Mouse (Mus musculus): ENCODE results near the gene Hint1. TPM values are rescaled to one million over a fixed set of nuclear protein-coding genes. Genes with fewer than 3 reads are reported as not detected.

The Hint1 gene
- total and polyA plus RNA-seq, 3 experiments: 529 to 2,790 (median 567) TPM

DNA sequence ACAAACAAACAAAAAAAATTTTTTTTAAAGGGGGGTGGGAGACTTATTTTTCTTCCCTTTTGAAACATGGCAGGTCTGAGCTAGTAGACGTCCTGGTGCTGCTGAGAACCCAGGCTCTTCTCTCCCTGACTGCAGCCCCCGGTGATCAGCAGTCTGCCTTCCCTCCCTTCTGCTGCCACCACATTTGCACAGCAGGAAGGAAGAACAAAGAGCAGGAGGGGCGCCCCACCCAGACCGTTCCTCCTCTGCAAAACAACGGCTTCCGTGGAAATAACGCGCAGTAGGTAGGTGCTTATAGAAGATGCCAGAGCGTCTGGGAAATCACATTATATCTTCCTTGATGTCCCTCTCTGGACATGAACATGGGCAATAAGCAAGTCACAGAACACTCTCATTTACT, 21.8 kb upstream of the Hint1 start:
- H3K79me2 ChIP-seq (ENCODE audit: control insufficient read depth, insufficient read depth, low read length, poor library complexity): no peaks in the 10 kb centered on the region
- H3K27ac ChIP-seq (ENCODE audit: control insufficient read depth, low read depth, low read length): no peak overlapping the region
- H3K4me3 ChIP-seq (ENCODE audit: control insufficient read depth in 1 of 2, insufficient read depth in 1 of 2, low read depth in 2 of 2, low read length in 2 of 2): no peak overlapping the region
- no peak for DNase-seq (ENCODE audit: low read depth, low spot score)
- no peaks in the 10 kb centered on the region for H3K27me3 ChIP-seq (ENCODE audit: control insufficient read depth in 1 of 2, insufficient read depth in 2 of 2, low read length in 2 of 2)
- H3K9me3 ChIP-seq (replicated peaks; ENCODE audit: insufficient read depth, low read length): no peaks in the 10 kb centered on the region
- H3K9ac ChIP-seq (ENCODE audit: control insufficient read depth, low read depth, low read length, poor library complexity, severe bottlenecking): no peak overlapping the region
- no peaks in the 10 kb centered on the region for H3K4me1 ChIP-seq (ENCODE audit: control insufficient read depth in 1 of 2, insufficient read depth in 2 of 2, low read length in 2 of 2)
- TF ChIP-seq POLR2A (IDR thresholded peaks at IDR 0.05; ENCODE audit: control insufficient read depth in 1 of 2, insufficient read depth in 1 of 2, low read depth in 1 of 2, low read length in 2 of 2, poor library complexity in 1 of 2) (no peak), GABPA (IDR thresholded peaks at IDR 0.05; ENCODE audit: low read depth, low read length) (no peak), KAT2A (conservative IDR thresholded peaks at IDR 0.05; ENCODE audit: low read depth, low read length) (no peak), SIN3A (IDR thresholded peaks at IDR 0.05; ENCODE audit: low read length) (no peak), JUND (IDR thresholded peaks at IDR 0.05; ENCODE audit: low read depth, low read length) (no peak), POLR2AphosphoS5 (IDR thresholded peaks at IDR 0.05; ENCODE audit: borderline replicate concordance, low read depth, low read length) (no peak), MEF2A (IDR thresholded peaks at IDR 0.05; ENCODE audit: extremely low read depth, insufficient replicate concordance, low read depth, low read length, poor library complexity, severe bottlenecking) (no peak), EP300 (IDR thresholded peaks at IDR 0.05; ENCODE audit: low read depth in 1 of 2, low read length in 2 of 2) (no peak), TBP (IDR thresholded peaks at IDR 0.05; ENCODE audit: low read depth, low read length) (no peak), RCOR1 (IDR thresholded peaks at IDR 0.05; ENCODE audit: low read depth, low read length) (no peak), USF2 (IDR thresholded peaks at IDR 0.05; ENCODE audit: borderline replicate concordance in 1 of 2, insufficient read depth in 1 of 2, low read depth in 1 of 2, low read length in 2 of 2) (no peak), BHLHE40 (IDR thresholded peaks at IDR 0.05; ENCODE audit: borderline replicate concordance, low read depth, low read length) (no peak), HCFC1 (IDR thresholded peaks at IDR 0.05; ENCODE audit: low read depth, low read length) (no peak), MAX (IDR thresholded peaks at IDR 0.05; ENCODE audit: low read length) (no peak), MAFK (IDR thresholded peaks at IDR 0.05; ENCODE audit: borderline replicate concordance, low read depth, low read length) (no peak)
- H3K36me3 ChIP-seq (ENCODE audit: control insufficient read depth in 1 of 2, insufficient read depth in 2 of 2, low read length in 2 of 2): no peaks in the 10 kb centered on the region

DNA sequence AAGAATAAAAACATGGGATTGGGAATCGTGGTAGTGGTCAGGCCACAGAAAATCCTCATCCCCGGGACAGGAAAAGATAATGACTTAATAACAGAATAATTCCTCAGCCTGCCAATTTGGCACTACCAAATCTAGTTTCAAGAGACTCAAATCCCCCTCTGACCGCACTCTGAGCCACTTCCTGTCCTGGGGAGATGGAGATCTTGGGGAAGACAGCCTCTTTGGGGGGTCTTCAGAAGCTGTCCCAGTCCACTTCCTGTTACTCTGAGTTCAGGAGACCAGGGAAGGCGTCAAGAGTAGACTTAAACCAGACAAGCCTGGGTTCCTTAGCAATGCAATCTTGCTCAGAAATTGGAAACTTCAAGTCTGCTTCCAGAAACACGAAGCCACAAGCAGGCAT, 21.2 kb upstream of the Hint1 start:
- Histone ChIP-seq H3K4me3 (ENCODE audit: control insufficient read depth in 1 of 2, insufficient read depth in 1 of 2, low read depth in 2 of 2, low read length in 2 of 2) (no peak overlapping the region), H3K9me3 (replicated peaks; ENCODE audit: insufficient read depth, low read length) (no peaks in the 10 kb centered on the region), H3K36me3 (ENCODE audit: control insufficient read depth in 1 of 2, insufficient read depth in 2 of 2, low read length in 2 of 2) (peaks cover 0 to 4% of the 10 kb centered on the region in 2 experiments; a peak in 2 of 4 replicates), H3K27ac (ENCODE audit: control insufficient read depth, low read depth, low read length) (no peak overlapping the region), H3K4me1 (ENCODE audit: control insufficient read depth in 1 of 2, insufficient read depth in 2 of 2, low read length in 2 of 2) (peaks cover 0 to 3% of the 10 kb centered on the region in 2 experiments; a peak in 3 of 4 replicates), H3K27me3 (ENCODE audit: control insufficient read depth in 1 of 2, insufficient read depth in 2 of 2, low read length in 2 of 2) (no peaks in the 10 kb centered on the region), H3K9ac (ENCODE audit: control insufficient read depth, low read depth, low read length, poor library complexity, severe bottlenecking) (no peak overlapping the region), H3K79me2 (ENCODE audit: control insufficient read depth, insufficient read depth, low read length, poor library complexity) (no peaks in the 10 kb centered on the region)
- no peak for TF ChIP-seq CHD1 (IDR thresholded peaks at IDR 0.05; ENCODE audit: low read depth, low read length)
- no peak for TF ChIP-seq RCOR1 (IDR thresholded peaks at IDR 0.05; ENCODE audit: low read depth, low read length)
- TF ChIP-seq MAX (IDR thresholded peaks at IDR 0.05; ENCODE audit: low read length): no peak
- no peak for TF ChIP-seq ELF1 (IDR thresholded peaks at IDR 0.05; ENCODE audit: low read depth, low read length)
- TF ChIP-seq MEF2A (IDR thresholded peaks at IDR 0.05; ENCODE audit: extremely low read depth, insufficient replicate concordance, low read depth, low read length, poor library complexity, severe bottlenecking): no peak
- TF ChIP-seq POLR2AphosphoS5 (IDR thresholded peaks at IDR 0.05; ENCODE audit: borderline replicate concordance, low read depth, low read length): no peak
- no peak for TF ChIP-seq GATA1 (IDR thresholded peaks at IDR 0.05; ENCODE audit: low read depth, low read length)
- no peak for TF ChIP-seq MAFK (IDR thresholded peaks at IDR 0.05; ENCODE audit: borderline replicate concordance, low read depth, low read length)
- no peak for TF ChIP-seq TBP (IDR thresholded peaks at IDR 0.05; ENCODE audit: low read depth, low read length)
- no peak for TF ChIP-seq MYC (IDR thresholded peaks at IDR 0.05; ENCODE audit: low read depth, low read length)
- no peak for TF ChIP-seq MAZ (IDR thresholded peaks at IDR 0.05; ENCODE audit: low read depth, low read length)
- no peak for TF ChIP-seq MYB (IDR thresholded peaks at IDR 0.05; ENCODE audit: low read depth, low read length)
- no peak for DNase-seq (ENCODE audit: low read depth, low spot score)

All from MEL (cell line).